Mouse (Mus musculus) thymus, adult 2 months (tissue): ENCODE measurements at regions not wholly inside any gene's neighbourhood (a gene's known extent, or its start where the extent isn't known, plus 50 kb on each side); places are given as distances from the start of the nearest gene placed in this dataset.

Experiments used
- DNase-seq: peaks from one replicate; pipeline ENCODE4 v3.0.0; 2021
- H3K27ac ChIP-seq: fragments of 200-500 bp; 2 replicates; pipeline ENCODE4 v1.5.1; 2012; ENCODE audit warnings: low read length, control low read depth; ENCODE audit not compliant: control insufficient read depth, insufficient read depth
- H3K27me3 ChIP-seq: fragments of 200-500 bp; 2 replicates; pipeline ENCODE4 v1.6.1; 2012; ENCODE audit warnings: mild to moderate bottlenecking, low read length, moderate library complexity, mixed read lengths; ENCODE audit not compliant: control insufficient read depth, insufficient read depth
- H3K36me3 ChIP-seq: fragments of 200-500 bp; 2 replicates; pipeline ENCODE4 v1.6.1; 2012; ENCODE audit warnings: mild to moderate bottlenecking, low read length, moderate library complexity; ENCODE audit not compliant: control insufficient read depth, insufficient read depth
- H3K4me1 ChIP-seq: fragments of 200-500 bp; replicated peaks from 2 replicates; pipeline ENCODE4 v1.6.1; 2012; ENCODE audit warnings: low read length; ENCODE audit not compliant: control insufficient read depth, insufficient read depth
- H3K4me3 ChIP-seq: fragments of 200-500 bp; 2 replicates; pipeline ENCODE4 v1.5.1; 2012; ENCODE audit warnings: mild to moderate bottlenecking, low read length, control low read depth, moderate library complexity; ENCODE audit not compliant: control insufficient read depth, insufficient read depth
- CTCF ChIP-seq: fragments of 200-500 bp; IDR thresholded peaks from 2 replicates; pipeline ENCODE4 v1.5.1; 2012; ENCODE audit warnings: mild to moderate bottlenecking, control low read depth, low read length, moderate library complexity, borderline replicate concordance; ENCODE audit not compliant: control insufficient read depth, poor library complexity, insufficient read depth; ENCODE audit errors: extremely low read depth
- POLR2A ChIP-seq: fragments of 200-500 bp; IDR thresholded peaks from 2 replicates; pipeline ENCODE4 v1.6.1; 2012; ENCODE audit warnings: mild to moderate bottlenecking, low read length, control low read depth, moderate library complexity; ENCODE audit not compliant: control insufficient read depth, poor library complexity, insufficient read depth; ENCODE audit errors: extremely low read depth
- WGBS: fragments of 180-500 bp; shearing (Covaris S2); methylation state at CpG from one replicate; pipeline ENCODE4 v1.1.7; 2018; 5-methylcytosine and 5-hydroxymethylcytosine counted together

DNA sequence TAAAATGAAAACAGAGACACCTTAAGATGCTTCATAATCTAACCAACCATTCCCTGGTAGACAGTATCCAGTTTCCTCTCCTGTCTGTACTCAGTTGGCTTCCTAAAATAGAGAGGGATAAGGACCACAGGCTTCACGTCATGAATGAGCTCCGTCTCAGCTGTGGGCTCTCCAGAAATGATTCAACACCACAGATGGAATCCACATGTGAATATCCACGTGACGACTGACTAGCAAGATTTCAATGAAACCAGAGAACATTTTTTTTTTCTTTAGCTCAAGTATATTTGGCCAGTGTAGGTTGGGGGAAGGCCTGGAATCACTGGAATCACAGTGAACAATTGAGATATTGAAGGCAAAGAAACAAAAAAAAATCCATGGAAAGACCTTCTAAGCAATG lies 599.1 kb upstream of the Tbl1xr1 start:
- no peak for TF ChIP-seq POLR2A

DNA sequence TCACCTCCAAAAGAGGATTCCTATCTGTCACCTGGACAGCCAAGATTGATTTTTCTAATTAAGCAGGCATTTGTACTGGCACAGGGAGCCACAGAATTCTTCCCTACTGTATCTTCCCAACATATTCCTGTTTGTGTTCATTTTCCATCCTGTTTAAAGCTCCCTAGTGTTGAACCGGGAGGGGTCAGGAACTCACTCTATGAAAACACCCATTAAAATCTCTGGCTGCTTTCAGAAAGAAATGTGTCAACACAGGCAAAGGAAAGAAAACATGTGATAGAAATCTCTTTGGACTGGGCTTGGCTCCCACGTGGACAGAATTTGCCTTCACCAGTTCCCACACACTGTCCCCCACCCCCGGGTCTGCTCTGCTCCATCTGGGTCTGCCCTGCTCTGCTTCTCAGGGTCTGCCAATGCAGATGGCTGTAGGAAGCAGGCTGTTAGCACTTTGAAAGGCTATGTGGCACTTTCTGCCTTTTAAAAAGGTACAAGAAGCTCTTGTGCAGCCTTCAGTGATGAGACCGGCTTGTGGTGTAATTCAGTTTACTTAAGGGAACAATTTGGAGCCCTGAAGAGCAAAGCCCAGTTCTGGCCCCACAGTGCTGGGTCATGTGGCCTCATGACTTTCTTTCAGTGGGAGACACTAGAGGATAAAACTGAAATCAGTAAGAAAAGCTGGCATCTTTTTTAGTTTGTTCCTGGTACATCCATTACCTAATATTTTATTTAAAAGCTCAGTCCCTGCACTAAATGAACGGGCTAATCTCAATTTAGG lies 597.2 kb upstream of the Tbl1xr1 start:
- no peak for DNase-seq
- 80% methylated on average over 5 of the region's 5 CpGs for WGBS
- no peak overlapping the region for H3K4me3 ChIP-seq
- H3K27ac ChIP-seq, result no peak overlapping the region
- no peaks in the 10 kb centered on the region for H3K4me1 ChIP-seq
- no peaks in the 10 kb centered on the region for H3K27me3 ChIP-seq
- no peaks in the 10 kb centered on the region for H3K36me3 ChIP-seq
- TF ChIP-seq CTCF, result no peak
- no peak for TF ChIP-seq POLR2A

More for the DNA sequence above, 599.1 kb upstream of the Tbl1xr1 start:
- H3K36me3 ChIP-seq, result no peaks in the 10 kb centered on the region
- H3K4me1 ChIP-seq, result no peaks in the 10 kb centered on the region
- no peak overlapping the region for H3K27ac ChIP-seq
- 96% methylated on average over 4 of the region's 4 CpGs for WGBS
- no peaks in the 10 kb centered on the region for H3K27me3 ChIP-seq
- H3K4me3 ChIP-seq, result no peak overlapping the region
- DNase-seq, result no peak

DNA sequence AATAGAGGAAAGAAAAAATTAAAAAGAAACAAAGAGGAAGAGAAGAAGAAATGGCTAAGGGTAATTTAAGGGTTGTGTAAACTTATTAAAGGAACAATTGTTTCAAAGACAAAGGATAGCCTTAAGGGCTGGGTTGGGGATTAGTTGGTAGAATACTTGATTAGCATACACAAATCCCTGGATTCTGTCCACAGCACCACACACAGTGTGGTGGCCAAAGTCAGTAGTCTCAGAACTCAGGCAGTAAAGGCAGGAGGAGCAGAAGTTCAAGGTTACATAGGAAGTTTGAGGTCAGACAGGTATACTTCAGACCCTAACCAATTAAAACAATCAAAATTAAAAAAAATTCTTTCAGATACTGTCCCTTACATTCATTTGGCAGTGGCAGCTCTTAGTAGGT lies 596.6 kb upstream of the Tbl1xr1 start:
- no peaks in the 10 kb centered on the region for H3K4me1 ChIP-seq
- H3K27me3 ChIP-seq, result no peaks in the 10 kb centered on the region
- H3K27ac ChIP-seq, result no peak overlapping the region
- DNase-seq, result no peak
- no peak overlapping the region for H3K4me3 ChIP-seq
- TF ChIP-seq CTCF (no peak), POLR2A (no peak)
- H3K36me3 ChIP-seq, result no peaks in the 10 kb centered on the region

DNA sequence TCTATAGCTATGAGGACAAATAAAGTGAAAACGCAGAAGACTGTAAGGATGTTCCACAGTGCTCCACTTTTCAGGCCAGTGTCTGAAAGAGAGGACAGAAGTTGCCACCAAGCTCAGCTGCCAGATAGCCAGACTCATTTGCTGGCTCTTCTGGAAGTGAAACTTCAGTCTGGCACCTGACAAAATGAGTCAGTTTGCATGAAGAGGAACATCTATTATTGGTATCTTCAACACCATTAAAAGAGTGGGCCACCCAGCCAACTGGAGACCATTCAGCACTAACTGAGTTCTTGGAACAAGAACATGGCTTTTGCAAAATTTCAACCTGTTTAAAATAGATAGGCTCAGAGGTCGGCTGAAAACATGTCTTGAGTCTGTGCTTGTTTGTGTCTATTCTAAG lies 592.4 kb upstream of the Tbl1xr1 start:
- no peak for TF ChIP-seq POLR2A
- TF ChIP-seq CTCF, result no peak
- WGBS, result 86% methylated on average over 2 of the region's 2 CpGs
- H3K4me3 ChIP-seq, result no peak overlapping the region
- DNase-seq, result no peak
- H3K36me3 ChIP-seq, result no peaks in the 10 kb centered on the region
- no peaks in the 10 kb centered on the region for H3K4me1 ChIP-seq
- H3K27ac ChIP-seq, result no peak overlapping the region
- H3K27me3 ChIP-seq, result no peaks in the 10 kb centered on the region

DNA sequence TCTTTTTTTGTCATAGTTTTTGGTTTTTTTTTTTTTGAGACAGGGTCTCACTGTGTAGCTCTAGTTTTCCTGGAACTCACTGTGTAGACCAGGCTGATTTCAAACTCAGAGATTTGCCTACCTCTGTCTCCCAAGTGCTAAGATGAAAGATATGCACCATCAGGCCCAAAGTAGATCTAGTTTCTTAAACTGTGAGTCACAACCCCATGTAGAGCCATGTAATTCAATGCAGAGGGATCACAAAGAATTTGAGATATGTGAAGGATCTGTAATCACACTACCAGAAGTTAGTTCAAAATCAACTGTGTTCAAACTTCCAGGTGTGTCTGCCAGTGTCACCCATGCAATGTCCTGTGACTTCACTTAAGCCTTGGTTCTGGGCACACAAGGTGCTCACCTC lies 591.0 kb upstream of the Tbl1xr1 start:
- TF ChIP-seq POLR2A (no peak), CTCF (no peak)

DNA sequence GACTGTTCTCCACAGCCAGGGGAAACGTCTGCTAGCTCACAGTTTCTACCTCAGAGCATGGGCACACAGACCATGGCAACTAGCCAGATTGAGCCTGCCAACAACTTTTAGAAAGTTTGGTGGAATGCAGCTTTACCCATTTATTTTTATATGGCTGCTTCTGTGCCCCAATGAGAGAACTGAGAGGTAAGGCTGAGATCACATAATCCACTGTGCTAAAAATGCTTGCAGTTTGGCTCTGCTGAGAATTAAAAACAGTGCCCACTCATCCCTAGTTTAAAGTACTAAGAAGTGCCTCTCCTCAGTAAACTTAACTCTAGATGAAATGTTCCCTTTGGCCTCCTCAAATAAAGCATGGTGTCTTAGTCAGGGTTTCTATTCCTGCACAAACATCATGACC lies 586.9 kb upstream of the Tbl1xr1 start:
- TF ChIP-seq CTCF (no peak), POLR2A (no peak)
- H3K4me1 ChIP-seq, result no peaks in the 10 kb centered on the region
- no peak overlapping the region for H3K27ac ChIP-seq
- H3K27me3 ChIP-seq, result no peaks in the 10 kb centered on the region
- WGBS, result 93% methylated on average over 1 of the region's 1 CpGs
- DNase-seq, result no peak
- no peak overlapping the region for H3K4me3 ChIP-seq
- no peaks in the 10 kb centered on the region for H3K36me3 ChIP-seq

More for the DNA sequence above, 591.0 kb upstream of the Tbl1xr1 start:
- H3K36me3 ChIP-seq, result no peaks in the 10 kb centered on the region
- H3K4me1 ChIP-seq, result no peaks in the 10 kb centered on the region
- no peaks in the 10 kb centered on the region for H3K27me3 ChIP-seq
- no peak for DNase-seq
- no peak overlapping the region for H3K27ac ChIP-seq
- no peak overlapping the region for H3K4me3 ChIP-seq

DNA sequence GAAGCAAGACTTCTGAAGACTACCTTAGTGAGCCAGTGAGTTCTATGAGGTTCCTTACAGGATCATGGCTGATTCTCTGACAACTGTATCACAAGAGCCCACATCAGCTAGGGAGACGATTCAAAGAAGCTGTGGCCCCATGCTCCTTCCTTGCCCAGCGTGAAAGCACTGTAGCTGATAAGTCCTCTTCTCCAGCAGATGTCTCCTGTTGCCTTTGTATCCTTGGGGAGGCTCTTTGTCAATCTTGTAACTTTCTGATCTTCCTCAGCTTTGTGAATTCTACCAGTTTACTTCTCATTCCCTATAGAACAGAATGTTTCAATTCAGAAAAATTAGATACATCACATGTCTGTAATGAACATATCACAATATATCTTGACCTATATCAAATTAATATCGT lies 584.0 kb upstream of the Tbl1xr1 start:
- Histone ChIP-seq H3K27ac (no peak overlapping the region), H3K27me3 (no peaks in the 10 kb centered on the region), H3K4me3 (no peak overlapping the region), H3K4me1 (no peaks in the 10 kb centered on the region), H3K36me3 (no peaks in the 10 kb centered on the region)
- no peak for DNase-seq
- 86% methylated on average over 3 of the region's 3 CpGs for WGBS
- TF ChIP-seq CTCF, result no peak
- no peak for TF ChIP-seq POLR2A
